Mouse (Mus musculus) ES-Bruce4 (cell line): Measurements from ENCODE around the gene U2surp.

Experiments used
- CTCF ChIP-seq: IDR thresholded peaks from one replicate; pipeline ENCODE4 v1.8.1; 2011; ENCODE audit warnings: low read depth, low read length
- POLR2A ChIP-seq: IDR thresholded peaks from one replicate; pipeline ENCODE4 v1.8.1; 2011; ENCODE audit warnings: low read length; ENCODE audit not compliant: insufficient read depth

GRCm38 (mm10) chr9:95559059-95559935 is 47.5 kb upstream of the U2surp start, which contains the start of gene Paqr9:
- TF ChIP-seq CTCF (no peak), POLR2A (no peak)
